Mouse (Mus musculus): ENCODE results near the gene Stx5a. TPM values are rescaled to one million over a fixed set of nuclear protein-coding genes. Genes with fewer than 3 reads are reported as not detected.

Gene Stx5a
- total and polyA plus RNA-seq, 3 experiments: 23.8 to 33.4 (median 25.3) TPM

- TF ChIP-seq CTCF (IDR thresholded peaks at IDR 0.05) (no peak), EP300 (IDR thresholded peaks at IDR 0.05; ENCODE audit: insufficient read depth, low read depth, low read length) (no peak), POLR2A (IDR thresholded peaks at IDR 0.05; ENCODE audit: insufficient read depth, low read depth, low read length) (no peak)
- WGBS: 52% methylated on average over 3 of the region's 3 CpGs
- no peak overlapping the region for H3K27ac ChIP-seq
- no peaks in the 10 kb centered on the region for H3K4me1 ChIP-seq (ENCODE audit: control insufficient read depth, insufficient read depth, low read length)
- no peaks in the 10 kb centered on the region for H3K79me2 ChIP-seq (replicated peaks; ENCODE audit: control insufficient read depth, insufficient read depth, low read length)
- H3K9ac ChIP-seq (ENCODE audit: low read depth, low read length): no peak overlapping the region
- H3K36me3 ChIP-seq (ENCODE audit: control insufficient read depth, insufficient read depth, low read length): no peaks in the 10 kb centered on the region
- intact Hi-C loops (cut with DNase I): no loop called here
- no peak for DNase-seq
- no peak overlapping the region for H3K4me3 ChIP-seq
- no peaks in the 10 kb centered on the region for H3K27me3 ChIP-seq (ENCODE audit: control insufficient read depth, insufficient read depth, low read length)
Measured at GRCm38 (mm10) chr19:8734334-8734733, 6.9 kb upstream of the Stx5a start.

- Histone ChIP-seq H3K4me1 (ENCODE audit: control insufficient read depth, insufficient read depth, low read length) (no peaks in the 10 kb centered on the region; the same call in 1 of the 2 replicates), H3K36me3 (ENCODE audit: control insufficient read depth, insufficient read depth, low read length) (no peaks in the 10 kb centered on the region), H3K9ac (ENCODE audit: low read depth, low read length) (peak within 1 kb of the TSS; percentile 65), H3K4me3 (peak within 1 kb of the TSS; percentile 59), H3K27ac (peak within 1 kb of the TSS; percentile 88), H3K27me3 (ENCODE audit: control insufficient read depth, insufficient read depth, low read length) (no peaks in the 10 kb centered on the region), H3K79me2 (replicated peaks; ENCODE audit: control insufficient read depth, insufficient read depth, low read length) (no peaks in the 10 kb centered on the region)
- intact Hi-C loops (cut with DNase I): no loop called here
- TF ChIP-seq CTCF (IDR thresholded peaks at IDR 0.05) (no peak), EP300 (IDR thresholded peaks at IDR 0.05; ENCODE audit: insufficient read depth, low read depth, low read length) (peak; percentile 58; the same call in 1 of the 2 replicates), POLR2A (IDR thresholded peaks at IDR 0.05; ENCODE audit: insufficient read depth, low read depth, low read length) (peak; percentile 90)
- under 1% methylated on average over 32 of the region's 32 CpGs for WGBS
- DNase-seq: peak; percentile 93 to 97
Measured at GRCm38 (mm10) chr19:8735389-8736159, 5.6 kb upstream of the Stx5a start, which contains the start of gene Wdr74. Gene Wdr74, plus strand, starts transcription at chr19:8735827.

DNA sequence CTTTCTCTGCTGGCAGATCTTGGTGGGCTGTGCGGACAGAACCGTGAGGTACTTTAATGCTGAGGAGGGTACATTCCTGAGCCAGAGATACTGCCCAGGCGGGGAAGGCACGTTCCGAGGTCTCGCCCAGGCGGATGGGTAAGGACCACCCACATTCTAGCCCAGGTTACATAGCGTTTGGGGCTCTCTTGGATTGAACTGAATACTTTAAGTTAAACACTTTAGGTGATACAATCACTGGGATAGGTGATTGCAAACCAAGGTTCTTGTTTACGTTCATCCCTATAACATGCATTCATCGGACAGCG, 5.1 kb upstream of the Stx5a start:
- peaks cover 2% of the 10 kb centered on the region; the same call in 1 of the 2 replicates for H3K4me1 ChIP-seq (ENCODE audit: control insufficient read depth, insufficient read depth, low read length)
- intact Hi-C loops (cut with DNase I): no loop called here

DNA sequence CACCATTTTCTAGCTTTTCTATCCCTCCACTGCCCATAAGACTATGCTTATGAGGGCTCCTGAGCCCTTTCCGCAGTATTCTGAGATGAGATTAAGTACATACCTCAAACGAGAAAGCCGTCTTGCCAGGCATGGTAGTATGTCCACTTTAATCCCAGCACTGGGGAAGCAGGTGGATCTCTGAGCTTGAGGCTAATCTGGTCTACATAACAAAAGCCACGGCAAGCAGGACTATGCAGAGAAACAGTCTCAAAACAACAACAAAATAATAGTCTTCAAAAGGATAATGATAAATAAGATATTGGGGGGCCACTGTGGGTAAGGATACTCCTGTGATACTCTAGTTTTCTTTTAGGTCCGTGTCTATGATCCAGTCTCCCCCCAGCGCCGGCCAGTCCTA, 2.3 kb upstream of the Stx5a start:
- intact Hi-C loops (cut with DNase I): no loop called here
- Histone ChIP-seq H3K79me2 (replicated peaks; ENCODE audit: control insufficient read depth, insufficient read depth, low read length) (peaks cover 3% of the 10 kb centered on the region), H3K4me1 (ENCODE audit: control insufficient read depth, insufficient read depth, low read length) (peaks cover 5% of the 10 kb centered on the region), H3K27ac (no peak overlapping the region), H3K9ac (ENCODE audit: low read depth, low read length) (no peak overlapping the region), H3K27me3 (ENCODE audit: control insufficient read depth, insufficient read depth, low read length) (no peaks in the 10 kb centered on the region), H3K4me3 (no peak overlapping the region), H3K36me3 (ENCODE audit: control insufficient read depth, insufficient read depth, low read length) (peaks cover 12% of the 10 kb centered on the region)
- TF ChIP-seq POLR2A (IDR thresholded peaks at IDR 0.05; ENCODE audit: insufficient read depth, low read depth, low read length) (no peak), EP300 (IDR thresholded peaks at IDR 0.05; ENCODE audit: insufficient read depth, low read depth, low read length) (no peak), CTCF (IDR thresholded peaks at IDR 0.05) (no peak)
- WGBS: 89% methylated on average over 7 of the region's 7 CpGs
- no peak for DNase-seq

More for the DNA sequence above, 5.1 kb upstream of the Stx5a start:
- H3K9ac ChIP-seq (ENCODE audit: low read depth, low read length): peak overlapping the region; percentile 65
- H3K4me3 ChIP-seq: peak overlapping the region; percentile 59
- H3K27ac ChIP-seq: peak overlapping the region; percentile 88
- TF ChIP-seq POLR2A (IDR thresholded peaks at IDR 0.05; ENCODE audit: insufficient read depth, low read depth, low read length) (no peak), CTCF (IDR thresholded peaks at IDR 0.05) (no peak), EP300 (IDR thresholded peaks at IDR 0.05; ENCODE audit: insufficient read depth, low read depth, low read length) (no peak)
- no peak for DNase-seq
- 2% methylated on average over 11 of the region's 11 CpGs for WGBS
- no peaks in the 10 kb centered on the region for H3K36me3 ChIP-seq (ENCODE audit: control insufficient read depth, insufficient read depth, low read length)
- no peaks in the 10 kb centered on the region for H3K79me2 ChIP-seq (replicated peaks; ENCODE audit: control insufficient read depth, insufficient read depth, low read length)
- no peaks in the 10 kb centered on the region for H3K27me3 ChIP-seq (ENCODE audit: control insufficient read depth, insufficient read depth, low read length)

DNA sequence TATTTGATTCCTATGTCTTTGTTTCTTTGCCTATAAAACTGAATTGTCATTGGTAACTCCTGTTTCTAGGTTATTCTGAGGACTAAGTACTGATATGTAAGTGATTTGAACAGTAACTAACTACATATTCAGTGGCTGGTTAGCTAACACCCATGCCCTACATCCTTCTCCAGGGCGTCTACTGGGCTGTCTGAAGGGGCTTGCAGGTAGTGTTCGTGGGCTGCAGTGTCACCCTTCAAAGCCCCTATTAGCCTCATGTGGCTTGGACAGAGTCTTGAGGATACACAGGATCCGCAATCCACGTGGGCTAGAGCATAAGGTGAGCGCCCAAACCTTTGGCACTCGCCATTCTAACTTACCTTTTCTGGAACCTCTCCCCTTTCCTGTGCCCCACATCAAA, 1.6 kb upstream of the Stx5a start:
- TF ChIP-seq CTCF (IDR thresholded peaks at IDR 0.05) (no peak), EP300 (IDR thresholded peaks at IDR 0.05; ENCODE audit: insufficient read depth, low read depth, low read length) (no peak), POLR2A (IDR thresholded peaks at IDR 0.05; ENCODE audit: insufficient read depth, low read depth, low read length) (no peak)
- Histone ChIP-seq H3K4me3 (no peak overlapping the region), H3K27ac (no peak overlapping the region), H3K79me2 (replicated peaks; ENCODE audit: control insufficient read depth, insufficient read depth, low read length) (peaks cover 3% of the 10 kb centered on the region), H3K4me1 (ENCODE audit: control insufficient read depth, insufficient read depth, low read length) (peaks cover 5% of the 10 kb centered on the region), H3K36me3 (ENCODE audit: control insufficient read depth, insufficient read depth, low read length) (peaks cover 12% of the 10 kb centered on the region), H3K27me3 (ENCODE audit: control insufficient read depth, insufficient read depth, low read length) (no peaks in the 10 kb centered on the region), H3K9ac (ENCODE audit: low read depth, low read length) (no peak overlapping the region)
- WGBS: 95% methylated on average over 6 of the region's 6 CpGs
- no peak for DNase-seq
- intact Hi-C loops (cut with DNase I): loop anchor here (5.0 kb wide), 1 partner anchor 78 kb away; the partner anchor contains the start of gene Ttc9c

GRCm38 (mm10) chr19:8740603-8741002, 610 bp upstream of the Stx5a start, which contains the start of gene 1700092M07Rik:
Gene 1700092M07Rik, plus strand, starts transcription at chr19:8740718.
- no peaks in the 10 kb centered on the region for H3K27me3 ChIP-seq (ENCODE audit: control insufficient read depth, insufficient read depth, low read length)
- H3K9ac ChIP-seq (ENCODE audit: low read depth, low read length): peak within 1 kb of the TSS; percentile 83
- peaks cover 3% of the 10 kb centered on the region for H3K79me2 ChIP-seq (replicated peaks; ENCODE audit: control insufficient read depth, insufficient read depth, low read length)
- intact Hi-C loops (cut with DNase I): loop anchor here (1.0 to 5.0 kb wide), 2 partner anchors 16 to 77 kb away; partner anchors contain the start of gene Ttc9c
- H3K27ac ChIP-seq: peak within 1 kb of the TSS; percentile 97
- TF ChIP-seq CTCF (IDR thresholded peaks at IDR 0.05): no peak
- TF ChIP-seq POLR2A (IDR thresholded peaks at IDR 0.05; ENCODE audit: insufficient read depth, low read depth, low read length): no peak
- no peak for TF ChIP-seq EP300 (IDR thresholded peaks at IDR 0.05; ENCODE audit: insufficient read depth, low read depth, low read length)
- H3K36me3 ChIP-seq (ENCODE audit: control insufficient read depth, insufficient read depth, low read length): peaks cover 18% of the 10 kb centered on the region
- peaks cover 5% of the 10 kb centered on the region for H3K4me1 ChIP-seq (ENCODE audit: control insufficient read depth, insufficient read depth, low read length)
- H3K4me3 ChIP-seq: peak within 1 kb of the TSS; percentile 99
- WGBS: 66% methylated on average over 14 of the region's 14 CpGs
- DNase-seq: peak in 1 of 2 experiments; percentile 26
